Mouse (Mus musculus) limb, embryonic 10.5 days (tissue): Measurements from ENCODE around the gene Adgrl1. TPM values are rescaled to one million over a fixed set of nuclear protein-coding genes. Genes with fewer than 3 reads are reported as not detected.

Experiments used
- DNase-seq: peaks from one replicate; pipeline ENCODE4 v3.0.0-alpha.2; 2017; ENCODE audit warnings: low spot score
- H3K27ac ChIP-seq: fragments of 300-500 bp; sonication (generic); 2 replicates; pipeline ENCODE4 v1.5.1; 2016; ENCODE audit warnings: mild to moderate bottlenecking
- H3K27me3 ChIP-seq: fragments of 300-500 bp; sonication (generic); 2 replicates; pipeline ENCODE4 v1.6.1; 2016; ENCODE audit warnings: low read depth, mild to moderate bottlenecking; ENCODE audit not compliant: poor library complexity, severe bottlenecking
- H3K36me3 ChIP-seq: fragments of 300-500 bp; sonication (generic); 2 replicates; pipeline ENCODE4 v1.6.1; 2016; ENCODE audit warnings: mild to moderate bottlenecking, moderate library complexity
- H3K4me1 ChIP-seq: fragments of 300-500 bp; sonication (generic); 2 replicates; pipeline ENCODE4 v1.6.1; 2016
- H3K4me3 ChIP-seq: fragments of 300-500 bp; sonication (generic); 2 replicates; pipeline ENCODE4 v1.5.1; 2016; ENCODE audit warnings: mild to moderate bottlenecking, moderate library complexity
- H3K9me3 ChIP-seq: fragments of 300-500 bp; sonication (generic); replicated peaks from 2 replicates; pipeline ENCODE4 v1.6.1; 2016; ENCODE audit warnings: mild to moderate bottlenecking
- WGBS: fragments of 180-500 bp; shearing (Covaris S2); methylation state at CpG from one replicate; pipeline ENCODE4 v1.1.7; 2016; 5-methylcytosine and 5-hydroxymethylcytosine counted together
- microRNA-seq: library from miRNA; unstranded; fragments of <30 nt; microRNA quantifications from one replicate; pipeline ENCODE4, GENCODE M21; 2017
- polyA plus RNA-seq: library from polyadenylated mRNA; unstranded; fragments of >200 nt; fragmentation: Nextera tagmentation; extraction: Ambion mirVana; gene quantifications from 2 replicates; pipeline ENCODE4 v1.2.1, GENCODE M21; 2016

The Adgrl1 gene
- polyA plus RNA-seq, 1 experiment from 2014 or later: 16.2 TPM

- WGBS: 86% methylated on average over 7 of the region's 7 CpGs
- H3K27ac ChIP-seq: no peak overlapping the region
- peaks cover 12% of the 10 kb centered on the region for H3K4me1 ChIP-seq
- H3K27me3 ChIP-seq: no peaks in the 10 kb centered on the region
- no peak overlapping the region for H3K4me3 ChIP-seq
- no peak for DNase-seq
- peaks cover 95% of the 10 kb centered on the region for H3K36me3 ChIP-seq
- no peaks in the 10 kb centered on the region for H3K9me3 ChIP-seq
Measured at GRCm38 (mm10) chr8:83989243-83989642, 89.3 kb downstream of the Adgrl1 start.

GRCm38 (mm10) chr8:83990170-83990569, 90.3 kb downstream of the Adgrl1 start:
- no peak overlapping the region for H3K27ac ChIP-seq
- H3K36me3 ChIP-seq: peaks cover 95% of the 10 kb centered on the region
- no peaks in the 10 kb centered on the region for H3K9me3 ChIP-seq
- no peaks in the 10 kb centered on the region for H3K27me3 ChIP-seq
- WGBS: 92% methylated on average over 14 of the region's 14 CpGs
- no peak overlapping the region for H3K4me3 ChIP-seq
- DNase-seq: no peak
- H3K4me1 ChIP-seq: peaks cover 13% of the 10 kb centered on the region

Small RNA genes within 50 kb of the gene (microRNA-seq; reads per million reads assigned to microRNA genes)
- not detected for gene Gm44330
- gene Gm44450: not detected

Other genes starting within 250 kb of the Adgrl1 start
- gene Gipc1, start 247.4 kb upstream of the Adgrl1 start, polyA plus RNA-seq: 185 and 206 TPM in 2 replicates
- gene Ptger1, start 233.4 kb upstream of the Adgrl1 start, polyA plus RNA-seq: 0.64 TPM in 2 replicates
- 38.6 and 41.4 TPM in 2 replicates for gene Pkn1, start 200.9 kb upstream of the Adgrl1 start, polyA plus RNA-seq
- 295 and 349 TPM in 2 replicates for gene Ddx39, start 184.9 kb upstream of the Adgrl1 start, polyA plus RNA-seq
- 15.6 and 25.8 TPM in 2 replicates for gene Adgre5, start 158.8 kb upstream of the Adgrl1 start, polyA plus RNA-seq
- gene Gm10644, start 55.1 kb downstream of the Adgrl1 start, polyA plus RNA-seq: 0.58 and 0.70 TPM in 2 replicates
- gene Asf1b, start 55.4 kb downstream of the Adgrl1 start, polyA plus RNA-seq: 94.6 and 101 TPM in 2 replicates
- gene Prkaca, start 72.9 kb downstream of the Adgrl1 start, polyA plus RNA-seq: 136 and 158 TPM in 2 replicates
- gene Samd1, start 97.6 kb downstream of the Adgrl1 start, polyA plus RNA-seq: 10.3 and 12.5 TPM in 2 replicates
- 0.28 and 0.73 TPM in 2 replicates for gene 1700067K01Rik, start 101.4 kb downstream of the Adgrl1 start, polyA plus RNA-seq
- 0.13 TPM in 1 of 2 replicates, not detected in the other for gene 2210011C24Rik, start 112.1 kb downstream of the Adgrl1 start, polyA plus RNA-seq
- gene Palm3, start 121.4 kb downstream of the Adgrl1 start, polyA plus RNA-seq: 6.5 and 6.6 TPM in 2 replicates
- 0.40 and 0.58 TPM in 2 replicates for gene Il27ra, start 142.5 kb downstream of the Adgrl1 start, polyA plus RNA-seq
- gene Rln3, start 144.9 kb downstream of the Adgrl1 start, polyA plus RNA-seq: not detected in 2 replicates
- gene Gm10643, start 165.0 kb downstream of the Adgrl1 start, polyA plus RNA-seq: 0.88 and 1.0 TPM in 2 replicates
- 9.5 and 11.3 TPM in 2 replicates for gene Rfx1, start 166.7 kb downstream of the Adgrl1 start, polyA plus RNA-seq
- gene Dcaf15, start 204.7 kb downstream of the Adgrl1 start, polyA plus RNA-seq: 20.2 and 20.8 TPM in 2 replicates
- 0.29 TPM in 1 of 2 replicates, not detected in the other for gene Podnl1, start 225.9 kb downstream of the Adgrl1 start, polyA plus RNA-seq
- 22.6 and 24.8 TPM in 2 replicates for gene Cc2d1a, start 247.8 kb downstream of the Adgrl1 start, polyA plus RNA-seq
- 1.5 and 2.3 TPM in 2 replicates for gene 4930432K21Rik, start 247.9 kb downstream of the Adgrl1 start, polyA plus RNA-seq